Mouse (Mus musculus) megakaryocyte, embryonic 14.5 days (primary cell): ENCODE results near the gene Ibsp. TPM values are rescaled to one million over a fixed set of nuclear protein-coding genes. Genes with fewer than 3 reads are reported as not detected.

Source experiments
- H3K27me3 ChIP-seq: replicated peaks from 2 replicates; pipeline ENCODE3; 2012; ENCODE audit warnings: inconsistent platforms
- H3K36me3 ChIP-seq: replicated peaks from 2 replicates; pipeline ENCODE3; 2012; ENCODE audit warnings: low read length, inconsistent platforms, mixed read lengths
- H3K4me1 ChIP-seq: 2 replicates; pipeline ENCODE4 v1.6.1; 2012; ENCODE audit warnings: inconsistent platforms
- H3K4me3 ChIP-seq: replicated peaks from 2 replicates; pipeline ENCODE3; 2012; ENCODE audit warnings: moderate library complexity, mild to moderate bottlenecking, inconsistent platforms
- H3K9me3 ChIP-seq: 2 replicates; pipeline ENCODE4 v1.6.1; 2012; ENCODE audit warnings: inconsistent platforms
- FLI1 ChIP-seq: IDR thresholded peaks from 2 replicates; pipeline ENCODE4 v1.6.1; 2012; ENCODE audit warnings: low read length, inconsistent platforms, mixed read lengths
- GATA1 ChIP-seq: IDR thresholded peaks from 3 replicates; pipeline ENCODE4 v1.6.1; 2012; ENCODE audit warnings: mixed read lengths, low read length, inconsistent platforms, borderline replicate concordance
- polyA plus RNA-seq: library from polyadenylated mRNA; stranded (reverse); fragments of >175 nt; gene quantifications from 2 replicates; pipeline ENCODE4 v1.2.3, GENCODE M21; 2012; ENCODE audit warnings: low replicate concordance; ENCODE audit not compliant: insufficient read depth

Ibsp gene
- polyA plus RNA-seq, 1 experiment: not detected

DNA sequence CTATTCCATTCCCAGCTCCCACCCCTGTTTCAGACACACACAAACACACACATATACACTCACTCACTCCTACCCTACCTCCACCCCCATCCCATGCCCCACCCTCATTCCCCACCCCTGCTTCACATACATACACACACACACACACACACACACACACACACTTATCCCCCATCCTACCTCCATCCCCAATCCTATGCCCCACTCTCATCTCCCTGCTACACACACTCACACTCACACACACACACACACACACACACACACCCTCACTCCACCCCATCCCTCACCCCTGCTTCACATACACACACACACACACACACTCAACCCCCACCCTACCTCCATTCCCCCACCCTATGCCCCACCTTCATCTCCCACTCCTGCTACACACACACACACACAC lies 28.9 kb downstream of the Ibsp start:
- Histone ChIP-seq H3K9me3 (no peaks in the 10 kb centered on the region), H3K4me1 (no peaks in the 10 kb centered on the region), H3K27me3 (no peaks in the 10 kb centered on the region), H3K4me3 (no peak overlapping the region), H3K36me3 (no peaks in the 10 kb centered on the region)
- no peak for TF ChIP-seq FLI1
- no peak for TF ChIP-seq GATA1

DNA sequence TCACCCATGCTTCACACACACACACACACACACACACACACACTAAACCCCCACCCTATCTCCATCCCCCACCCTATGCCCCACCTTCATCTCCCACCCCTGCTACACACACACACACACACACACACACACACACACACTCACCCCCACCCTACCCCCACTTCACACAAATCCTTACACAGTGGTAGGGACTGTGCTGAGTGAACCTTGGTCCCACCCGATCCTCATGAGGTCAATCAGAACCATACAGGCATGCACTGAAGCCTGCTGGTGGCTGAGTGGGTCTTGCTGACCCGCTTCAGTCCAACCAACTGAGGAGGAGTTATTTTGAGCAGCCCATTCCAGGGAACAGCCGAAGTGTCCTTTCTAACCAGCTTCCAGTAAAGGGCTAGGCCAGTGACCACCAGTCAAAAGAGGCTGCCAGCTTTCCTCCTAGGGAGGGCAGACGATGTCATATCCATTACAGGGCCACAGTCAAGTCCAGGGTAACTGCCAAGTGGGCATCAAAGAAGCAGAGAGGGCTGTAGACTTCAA lies 29.4 kb downstream of the Ibsp start:
- H3K9me3 ChIP-seq: no peaks in the 10 kb centered on the region
- no peaks in the 10 kb centered on the region for H3K4me1 ChIP-seq
- H3K36me3 ChIP-seq: no peaks in the 10 kb centered on the region
- H3K27me3 ChIP-seq: no peaks in the 10 kb centered on the region
- TF ChIP-seq GATA1: no peak
- TF ChIP-seq FLI1: no peak
- H3K4me3 ChIP-seq: no peak overlapping the region

DNA sequence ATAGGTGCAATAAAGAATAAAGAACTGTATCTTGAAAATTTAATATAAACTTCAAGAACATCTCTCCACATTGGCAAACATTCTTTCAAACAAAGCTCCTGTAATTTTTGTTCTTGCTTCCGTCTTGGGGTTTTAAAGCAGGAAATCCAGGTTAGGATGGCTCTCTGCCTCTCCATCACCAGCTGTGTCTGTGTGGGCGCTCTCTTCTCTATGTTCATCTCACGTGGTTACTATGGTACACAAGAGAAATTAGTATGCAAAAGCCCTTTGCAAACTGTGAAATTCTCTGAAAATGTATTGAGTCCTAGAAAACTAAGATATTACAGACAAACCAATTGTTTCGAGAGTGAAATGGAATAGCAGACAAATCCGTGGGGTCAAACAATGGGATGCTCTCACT lies 30.4 kb downstream of the Ibsp start:
- no peaks in the 10 kb centered on the region for H3K9me3 ChIP-seq
- no peaks in the 10 kb centered on the region for H3K27me3 ChIP-seq
- no peak overlapping the region for H3K4me3 ChIP-seq
- TF ChIP-seq FLI1 (no peak), GATA1 (no peak)
- no peaks in the 10 kb centered on the region for H3K4me1 ChIP-seq
- H3K36me3 ChIP-seq: no peaks in the 10 kb centered on the region

DNA sequence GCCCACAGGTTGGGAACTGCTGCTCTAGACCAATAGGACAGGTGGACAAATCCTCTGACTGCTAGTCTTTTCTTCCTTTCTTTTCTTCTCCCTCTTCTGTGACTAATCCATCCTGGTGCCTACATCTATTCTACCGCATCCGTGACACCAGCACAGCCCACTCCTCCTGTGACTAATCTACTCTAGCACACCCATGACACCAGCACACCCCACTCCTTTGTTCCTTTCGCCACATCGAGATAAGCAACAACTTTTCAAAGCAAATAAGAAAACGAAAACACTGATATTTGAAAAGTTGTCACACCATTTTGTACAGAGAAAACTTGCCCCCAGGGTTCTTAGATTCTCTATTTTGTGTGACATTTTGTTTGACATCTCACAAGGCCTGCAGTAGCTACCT lies 31.1 kb downstream of the Ibsp start:
- H3K4me1 ChIP-seq: no peaks in the 10 kb centered on the region
- no peak overlapping the region for H3K4me3 ChIP-seq
- H3K9me3 ChIP-seq: no peaks in the 10 kb centered on the region
- H3K36me3 ChIP-seq: no peaks in the 10 kb centered on the region
- no peak for TF ChIP-seq FLI1
- TF ChIP-seq GATA1: no peak
- H3K27me3 ChIP-seq: no peaks in the 10 kb centered on the region

DNA sequence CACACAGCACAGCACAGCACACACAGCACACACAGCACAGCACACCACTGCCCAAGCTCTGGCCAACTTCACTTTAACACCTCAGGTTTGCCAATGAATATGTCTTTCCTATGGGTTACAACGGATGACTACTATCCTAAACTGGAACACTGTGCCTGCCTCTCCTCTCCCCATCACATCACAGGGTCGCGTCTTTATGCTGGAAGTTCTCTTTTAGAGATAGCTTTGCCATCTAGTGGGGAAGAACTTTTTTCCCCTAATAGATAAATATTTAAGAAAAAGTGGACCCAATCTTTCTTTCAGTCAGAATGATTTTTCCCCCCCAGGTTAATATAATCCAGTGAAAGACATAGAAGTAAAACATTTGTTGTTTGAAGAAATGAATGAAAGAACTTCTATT lies 33.3 kb downstream of the Ibsp start:
- Histone ChIP-seq H3K27me3 (peaks cover 6% of the 10 kb centered on the region), H3K4me3 (no peak overlapping the region), H3K9me3 (no peaks in the 10 kb centered on the region), H3K36me3 (no peaks in the 10 kb centered on the region), H3K4me1 (no peaks in the 10 kb centered on the region)
- TF ChIP-seq GATA1 (no peak), FLI1 (no peak)

DNA sequence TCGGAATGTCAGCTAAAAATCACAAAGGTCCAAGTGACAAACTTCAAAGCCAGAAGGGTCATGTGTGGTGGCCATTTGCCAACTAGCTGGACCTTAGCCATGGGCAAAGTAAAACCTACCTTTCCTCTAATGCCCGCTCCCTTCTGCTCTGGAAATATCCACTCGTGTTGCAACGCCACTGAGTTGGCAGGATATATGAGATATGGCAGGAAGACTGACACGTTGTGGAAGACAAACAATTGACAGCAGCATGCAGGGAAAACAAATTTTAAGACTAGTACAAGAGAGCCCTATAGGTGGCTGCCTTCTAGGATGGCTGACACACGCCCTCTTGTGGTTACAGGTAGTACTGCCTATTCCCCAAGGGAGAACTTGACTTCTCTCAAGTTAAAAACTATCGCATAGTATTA lies 34.3 kb downstream of the Ibsp start:
- TF ChIP-seq FLI1: no peak
- TF ChIP-seq GATA1: no peak

DNA sequence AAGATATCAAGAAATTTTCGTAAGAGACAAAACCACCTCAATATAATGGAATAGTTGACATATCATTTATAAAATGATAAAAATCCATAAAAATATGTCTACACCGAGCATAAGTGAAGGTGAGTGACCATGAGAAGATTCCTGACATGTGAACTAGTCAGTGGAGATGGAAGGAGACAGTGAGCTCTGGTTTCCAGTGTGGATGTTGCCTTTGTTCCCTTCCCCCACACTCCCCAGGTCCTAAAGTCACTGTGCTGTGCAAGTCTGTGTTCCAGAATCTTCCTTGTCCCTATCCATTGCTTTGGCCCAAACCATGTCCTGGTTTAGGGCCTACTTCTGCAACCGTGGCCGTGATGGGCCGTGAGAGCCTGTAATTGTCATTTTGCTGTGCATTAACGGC lies 34.7 kb downstream of the Ibsp start:
- Histone ChIP-seq H3K4me3 (no peak overlapping the region), H3K4me1 (no peaks in the 10 kb centered on the region), H3K9me3 (no peaks in the 10 kb centered on the region), H3K27me3 (peaks cover 11% of the 10 kb centered on the region), H3K36me3 (no peaks in the 10 kb centered on the region)
- TF ChIP-seq GATA1: no peak
- TF ChIP-seq FLI1: no peak

More for the DNA sequence above, 34.3 kb downstream of the Ibsp start:
- H3K36me3 ChIP-seq: no peaks in the 10 kb centered on the region
- H3K9me3 ChIP-seq: no peaks in the 10 kb centered on the region
- no peaks in the 10 kb centered on the region for H3K4me1 ChIP-seq
- H3K27me3 ChIP-seq: peaks cover 11% of the 10 kb centered on the region
- no peak overlapping the region for H3K4me3 ChIP-seq

DNA sequence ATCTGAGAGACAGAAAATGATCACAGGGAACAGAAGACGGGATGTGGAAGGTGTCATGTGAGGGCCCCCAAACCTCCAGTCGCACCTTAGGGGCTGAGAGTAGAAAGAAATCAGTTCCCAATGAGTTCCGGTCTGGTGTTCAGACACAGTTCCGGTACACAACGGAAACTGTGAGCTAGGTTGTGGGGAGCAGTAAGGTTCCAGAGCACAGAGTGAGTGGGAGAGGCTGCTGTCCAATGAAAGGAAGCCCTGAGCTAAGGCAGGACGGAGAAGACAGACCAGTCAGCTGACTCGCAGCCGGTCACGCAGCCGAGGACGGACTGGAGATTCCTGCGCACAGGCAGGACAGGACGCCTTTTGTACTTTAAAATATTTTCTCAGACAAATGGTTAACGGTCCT lies 35.5 kb downstream of the Ibsp start:
- TF ChIP-seq FLI1 (no peak), GATA1 (no peak)
- no peaks in the 10 kb centered on the region; the same call in 1 of the 2 replicates for H3K4me1 ChIP-seq
- H3K36me3 ChIP-seq: no peaks in the 10 kb centered on the region
- peaks cover 12% of the 10 kb centered on the region for H3K27me3 ChIP-seq
- no peaks in the 10 kb centered on the region for H3K9me3 ChIP-seq
- no peak overlapping the region for H3K4me3 ChIP-seq

DNA sequence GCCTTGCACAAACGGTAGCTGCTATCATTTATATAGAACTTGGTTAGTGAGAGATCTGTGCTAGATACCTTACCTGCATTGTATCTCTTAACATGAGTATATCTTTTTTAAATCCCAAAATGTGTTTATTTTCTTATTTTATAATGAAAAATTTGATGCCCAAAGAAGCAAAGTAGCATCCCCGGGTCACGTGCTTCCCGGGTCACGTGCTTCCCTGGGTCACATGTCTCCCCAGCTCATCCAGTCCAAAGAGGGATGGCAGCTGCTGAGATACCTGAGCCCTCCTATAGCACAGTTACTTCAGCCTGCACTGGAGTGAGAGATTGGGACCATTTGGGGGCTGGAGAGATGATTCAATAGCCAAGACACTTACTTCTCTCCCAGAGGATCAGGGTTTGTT lies 37.0 kb downstream of the Ibsp start:
- no peaks in the 10 kb centered on the region for H3K36me3 ChIP-seq
- no peaks in the 10 kb centered on the region for H3K9me3 ChIP-seq
- H3K4me1 ChIP-seq: peaks cover 4% of the 10 kb centered on the region; the same call in 1 of the 2 replicates
- TF ChIP-seq FLI1: no peak
- TF ChIP-seq GATA1: no peak
- H3K27me3 ChIP-seq: peaks cover 14% of the 10 kb centered on the region
- H3K4me3 ChIP-seq: no peak overlapping the region

DNA sequence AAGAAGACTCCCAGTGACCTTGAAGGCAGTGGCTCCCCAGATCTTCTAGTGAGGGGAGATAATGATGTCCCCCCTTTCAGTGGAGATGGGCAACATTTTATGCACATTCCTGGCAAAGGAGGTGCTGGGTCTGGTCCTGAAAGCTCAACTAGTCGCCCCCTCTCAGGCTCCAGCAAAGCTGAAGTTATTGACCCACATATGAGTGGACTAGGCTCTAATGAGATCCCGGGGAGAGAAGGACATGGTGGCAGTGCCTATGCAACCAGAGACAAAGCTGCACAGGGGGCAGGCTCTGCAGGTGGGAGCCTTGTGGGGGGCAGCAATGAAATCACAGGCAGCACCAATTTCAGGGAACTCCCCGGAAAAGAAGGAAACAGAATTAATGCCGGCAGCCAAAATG lies 38.5 kb downstream of the Ibsp start:
- H3K4me1 ChIP-seq: peaks cover 4% of the 10 kb centered on the region; the same call in 1 of the 2 replicates
- H3K36me3 ChIP-seq: no peaks in the 10 kb centered on the region
- H3K4me3 ChIP-seq: no peak overlapping the region
- no peak for TF ChIP-seq FLI1
- no peak for TF ChIP-seq GATA1
- no peaks in the 10 kb centered on the region for H3K9me3 ChIP-seq
- H3K27me3 ChIP-seq: peaks cover 19% of the 10 kb centered on the region

DNA sequence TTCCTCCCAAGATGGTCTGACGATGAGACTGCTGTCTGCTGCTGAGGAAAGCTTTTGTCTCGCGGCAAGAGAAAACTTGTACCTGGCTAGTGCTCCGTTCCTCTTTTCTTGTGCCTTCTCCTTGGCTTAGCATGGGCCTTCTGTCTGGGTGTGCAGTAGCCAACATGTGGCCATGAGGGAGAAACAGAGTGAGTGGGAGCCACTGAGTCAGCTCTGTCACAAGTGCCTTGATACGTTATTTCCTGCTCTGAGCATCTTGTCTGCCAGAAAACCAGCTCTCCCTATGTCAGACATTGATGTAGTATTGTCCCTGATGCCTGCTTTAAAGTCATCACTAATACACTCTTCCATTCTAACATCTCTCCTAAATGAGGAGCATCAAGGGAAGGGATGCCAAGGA lies 40.0 kb downstream of the Ibsp start:
- Histone ChIP-seq H3K4me1 (peaks cover 4% of the 10 kb centered on the region; the same call in 1 of the 2 replicates), H3K36me3 (no peaks in the 10 kb centered on the region), H3K27me3 (peaks cover 19% of the 10 kb centered on the region), H3K9me3 (no peaks in the 10 kb centered on the region), H3K4me3 (no peak overlapping the region)
- TF ChIP-seq FLI1 (no peak), GATA1 (no peak)
